In genomic region chr13:56216090-56216489, GRCm38 (mm10) we compare ENCODE assay signal across 19 mouse cellular contexts. TPM values are rescaled to one million over a fixed set of nuclear protein-coding genes. Genes with fewer than 3 reads are reported as not detected.
DNase-seq lines count a peak whose midpoint lies in the region; ATAC-seq lines count a peak whose summit lies in the region.
"Had no signal": no experiment of that assay in that cellular context is flagged by ENCODE, and none has a peak within 500 bp of the region (broad histone marks: within the 10 kb centered on the region; RNA-seq: fewer than 3 reads in every experiment).

No protein-coding gene starts in this region.

- H3K36me3 ChIP-seq in hindbrain, embryonic 12.5 days, result no peaks in the 10 kb centered on the region
- H3K36me3 ChIP-seq in hindbrain, embryonic 16.5 days (ENCODE audit: control insufficient read depth, insufficient read depth, low read length), result no peaks in the 10 kb centered on the region
- H3K36me3 ChIP-seq: limb, embryonic 15.5 days; neural tube, embryonic 12.5 days had no signal

- DNase-seq in embryo, embryonic 10.5 days (ENCODE audit: low spot score), result peak; percentile 60
- DNase-seq in embryo, embryonic 11 days, result no peak
- peak; percentile 30 for DNase-seq in CD4-positive, CD25-positive, alpha-beta regulatory T cell, adult 2 months (ENCODE audit: low read depth, low spot score)
- DNase-seq in cerebellum, postnatal 4 days (ENCODE audit: low spot score in 2 of 2), result no peak
- DNase-seq in Muller cell, postnatal 12 days (ENCODE audit: inconsistent ontology term), result no peak
- DNase-seq: adrenal gland, adult 2 months; cerebellum, postnatal 14 days; gastrocnemius, postnatal 36 days; heart, postnatal 10 days; kidney, adult 8-10 months; liver, postnatal 0 days; right cerebral cortex, postnatal 4 days; thymus, postnatal 25 days had no signal

- peaks cover 5% of the 10 kb centered on the region for H3K9me3 ChIP-seq in hindbrain, embryonic 12.5 days (replicated peaks)
- peaks cover under 1% of the 10 kb centered on the region for H3K9me3 ChIP-seq in hindbrain, embryonic 16.5 days (ENCODE audit: control insufficient read depth, low read length)
- H3K9me3 ChIP-seq: limb, embryonic 15.5 days had no signal

- H3K4me1 ChIP-seq in hindbrain, embryonic 12.5 days, result peaks cover 23% of the 10 kb centered on the region
- peaks cover 2% of the 10 kb centered on the region for H3K4me1 ChIP-seq in hindbrain, embryonic 16.5 days (ENCODE audit: control insufficient read depth, insufficient read depth, low read depth, low read length)

- no peak overlapping the region for H3K4me2 ChIP-seq in hindbrain, embryonic 12.5 days (replicated peaks)
- no peak overlapping the region for H3K4me2 ChIP-seq in hindbrain, embryonic 16.5 days (ENCODE audit: low read length)
- H3K4me2 ChIP-seq: limb, embryonic 15.5 days; neural tube, embryonic 12.5 days had no signal

- H3K9ac ChIP-seq in hindbrain, embryonic 12.5 days, result no peak overlapping the region
- no peak overlapping the region for H3K9ac ChIP-seq in hindbrain, embryonic 16.5 days (ENCODE audit: low read depth, low read length)
- H3K9ac ChIP-seq: limb, embryonic 15.5 days; liver, postnatal 0 days; neural tube, embryonic 12.5 days had no signal

- WGBS in hindbrain, embryonic 12.5 days, result 7% methylated on average over 4 of the region's 4 CpGs
- WGBS in hindbrain, embryonic 16.5 days, result 12% methylated on average over 4 of the region's 4 CpGs

- peaks cover 83% of the 10 kb centered on the region for H3K27me3 ChIP-seq in hindbrain, embryonic 12.5 days
- peaks cover 5% of the 10 kb centered on the region for H3K27me3 ChIP-seq in hindbrain, embryonic 16.5 days (replicated peaks; ENCODE audit: control insufficient read depth, insufficient read depth, low read length)

- H3K4me3 ChIP-seq in hindbrain, embryonic 12.5 days, result no peak overlapping the region
- H3K4me3 ChIP-seq in hindbrain, embryonic 16.5 days (ENCODE audit: low read length), result no peak overlapping the region
- H3K4me3 ChIP-seq: limb, embryonic 15.5 days; neural tube, embryonic 12.5 days had no signal

- peak overlapping the region; percentile 44; the same call in 1 of the 2 replicates for H3K27ac ChIP-seq in hindbrain, embryonic 12.5 days
- H3K27ac ChIP-seq in hindbrain, embryonic 16.5 days (ENCODE audit: low read depth, low read length), result no peak overlapping the region
- H3K27ac ChIP-seq: limb, embryonic 15.5 days; neural tube, embryonic 12.5 days had no signal

- peak; percentile 32; the same call in 1 of the 2 replicates for ATAC-seq in hindbrain, embryonic 12.5 days (ENCODE audit: low FRiP score)
- no peak for ATAC-seq in hindbrain, embryonic 16.5 days
- ATAC-seq in activated CD4-positive, CD25-positive, alpha-beta regulatory T cell, adult 4 months, result peak; percentile 52
- ATAC-seq: inflammation-experienced regulatory T-cells, adult 6 months; liver, postnatal 0 days had no signal

RNA-seq across cellular contexts. Expression of gene Neurog1, which starts 35.9 kb away (rescaled TPM):
- 18.2 and 21.7 TPM in 2 replicates for polyA plus RNA-seq in hindbrain, embryonic 12.5 days (2016; fragmentation: Nextera tagmentation; extraction: Ambion mirVana)
- 0.11 and 1.0 TPM in 2 replicates for polyA plus RNA-seq in hindbrain, embryonic 16.5 days (2015; fragmentation: Nextera tagmentation; extraction: Ambion mirVana)
- polyA plus RNA-seq in activated CD4-positive, CD25-positive, alpha-beta regulatory T cell, adult 4 months (2017; shearing (Covaris generic)), result not detected
- polyA plus RNA-seq: adrenal gland, adult 2 months; inflammation-experienced regulatory T-cells, adult 6 months; limb, embryonic 15.5 days; liver, postnatal 0 days had no signal

RNA-seq across cellular contexts. Expression of gene Tifab, which starts 37.4 kb away (rescaled TPM):
- 1.5 and 1.6 TPM in 2 replicates for polyA plus RNA-seq in hindbrain, embryonic 12.5 days (2016; fragmentation: Nextera tagmentation; extraction: Ambion mirVana)
- 1.0 and 1.3 TPM in 2 replicates for polyA plus RNA-seq in hindbrain, embryonic 16.5 days (2015; fragmentation: Nextera tagmentation; extraction: Ambion mirVana)
- polyA plus RNA-seq in activated CD4-positive, CD25-positive, alpha-beta regulatory T cell, adult 4 months (2017; shearing (Covaris generic)), result under 1 TPM in 1 of 2 experiments, not detected in 1; 0.28 TPM

Comparison
In these comparisons a context has a peak if more than half of its experiments do, and no peak if none do; other contexts are left out.
1. DNase-seq: peak in embryo, embryonic 10.5 days (single experiment) and CD4-positive, CD25-positive, alpha-beta regulatory T cell, adult 2 months (single experiment); none in embryo, embryonic 11 days (single experiment), cerebellum, postnatal 4 days (0 of 2) and Muller cell, postnatal 12 days (single experiment).